Mouse (Mus musculus): ENCODE results near the gene Ppp1r9a.

GRCm38 (mm10) chr6:5079108-5079507 lies 176.4 kb downstream of the Ppp1r9a start:
- TF ChIP-seq POLR2A (IDR thresholded peaks at IDR 0.05; ENCODE audit: low read depth, low read length) = no peak
- TF ChIP-seq CTCF (conservative IDR thresholded peaks at IDR 0.05 in 1 of 2, IDR thresholded peaks at IDR 0.05 in 1 of 2; ENCODE audit: low read depth in 2 of 2, low read length in 2 of 2) = no peak
- TF ChIP-seq USF2 (conservative IDR thresholded peaks at IDR 0.05; ENCODE audit: low read depth, low read length) = no peak
- TF ChIP-seq MAZ (IDR thresholded peaks at IDR 0.05; ENCODE audit: low read depth, low read length) = no peak
- TF ChIP-seq EP300 (IDR thresholded peaks at IDR 0.05; ENCODE audit: low read length) = no peak
- TF ChIP-seq ZKSCAN1 (IDR thresholded peaks at IDR 0.05; ENCODE audit: borderline replicate concordance, low read depth, low read length) = no peak

All from CH12.LX (cell line).